Mouse (Mus musculus): Measurements from ENCODE around the gene Arx. TPM values are rescaled to one million over a fixed set of nuclear protein-coding genes. Genes with fewer than 3 reads are reported as not detected.
A peak's percentile ranks its signal among the peaks of the same experiment; 100 is the strongest.

Arx gene
- polyA plus RNA-seq (2017; shearing (Covaris generic)) = not detected

GRCm38 (mm10) chrX:93286291-93286893 is at the start of gene Arx:
Gene Arx (plus strand): TSS chrX:93286445.
- ATAC-seq = peak; percentile 85

GRCm38 (mm10) chrX:93251329-93251728 is 34.9 kb upstream of the Arx start:
- no peak for ATAC-seq

GRCm38 (mm10) chrX:93275689-93276088 is 10.6 kb upstream of the Arx start:
- ATAC-seq = no peak

GRCm38 (mm10) chrX:93279940-93280339 is 6.3 kb upstream of the Arx start:
- no peak for ATAC-seq

- ATAC-seq = no peak
Measured at GRCm38 (mm10) chrX:93281028-93281723, 5.1 kb upstream of the Arx start.

- ATAC-seq = no peak
Measured at GRCm38 (mm10) chrX:93281756-93282155, 4.5 kb upstream of the Arx start.

- ATAC-seq = no peak
Measured at GRCm38 (mm10) chrX:93285091-93285490, 1.2 kb upstream of the Arx start.

GRCm38 (mm10) chrX:93288339-93288738 is 2.1 kb downstream of the Arx start:
- ATAC-seq = no peak

- no peak for ATAC-seq
Measured at GRCm38 (mm10) chrX:93289076-93289475, 2.8 kb downstream of the Arx start.

- no peak for ATAC-seq
Measured at GRCm38 (mm10) chrX:93289851-93290380, 3.7 kb downstream of the Arx start.

- no peak for ATAC-seq
Measured at GRCm38 (mm10) chrX:93292031-93292430, 5.8 kb downstream of the Arx start.

GRCm38 (mm10) chrX:93294736-93295490 is 8.7 kb downstream of the Arx start:
- no peak for ATAC-seq

GRCm38 (mm10) chrX:93295819-93296218 is 9.6 kb downstream of the Arx start:
- no peak for ATAC-seq

- ATAC-seq = peak; percentile 57
Measured at GRCm38 (mm10) chrX:93297001-93297441, 10.8 kb downstream of the Arx start.

- ATAC-seq = no peak
Measured at GRCm38 (mm10) chrX:93299046-93299626, 12.9 kb downstream of the Arx start.

- no peak for ATAC-seq
Measured at GRCm38 (mm10) chrX:93299771-93300170, 13.5 kb downstream of the Arx start.

- ATAC-seq = no peak
Measured at GRCm38 (mm10) chrX:93300183-93300815, 14.1 kb downstream of the Arx start.

- ATAC-seq = no peak
Measured at GRCm38 (mm10) chrX:93301798-93302197, 15.6 kb downstream of the Arx start.

GRCm38 (mm10) chrX:93305780-93306179 is 19.5 kb downstream of the Arx start:
- no peak for ATAC-seq

- ATAC-seq = no peak
Measured at GRCm38 (mm10) chrX:93317577-93317976, 31.3 kb downstream of the Arx start.

- ATAC-seq = no peak
Measured at GRCm38 (mm10) chrX:93319979-93320378, 33.7 kb downstream of the Arx start.

- ATAC-seq = no peak
Measured at GRCm38 (mm10) chrX:93321336-93321735, 35.1 kb downstream of the Arx start.

Data from activated CD4-positive, CD25-positive, alpha-beta regulatory T cell, adult 4 months (primary cell).